Mouse (Mus musculus) intestine, postnatal 0 days (tissue): ENCODE measurements at regions not wholly inside any gene's neighbourhood (a gene's known extent, or its start where the extent isn't known, plus 50 kb on each side); places are given as distances from the start of the nearest gene placed in this dataset.

ENCODE experiments used
- ATAC-seq: fragments of 200-750 bp; cut with Nextera tagmentation; 2 replicates; pipeline ENCODE4 v1.8.0; 2017; ENCODE audit warnings: mild to moderate bottlenecking, moderate TSS enrichment, moderate library complexity
- H3K27ac ChIP-seq: fragments of 300-500 bp; sonication (generic); 2 replicates; pipeline ENCODE4 v1.5.1; 2014; ENCODE audit warnings: mild to moderate bottlenecking, low read depth, low read length, moderate library complexity
- H3K27me3 ChIP-seq: fragments of 300-500 bp; sonication (generic); replicated peaks from 2 replicates; pipeline ENCODE4 v1.6.1; 2014; ENCODE audit warnings: low read length, mixed read lengths; ENCODE audit not compliant: control insufficient read depth, insufficient read depth
- H3K36me3 ChIP-seq: fragments of 300-500 bp; sonication (generic); 2 replicates; pipeline ENCODE4 v1.6.1; 2014; ENCODE audit warnings: mild to moderate bottlenecking, moderate library complexity; ENCODE audit not compliant: control insufficient read depth, insufficient read depth
- H3K4me1 ChIP-seq: fragments of 300-500 bp; sonication (generic); replicated peaks from 2 replicates; pipeline ENCODE4 v1.6.1; 2014; ENCODE audit warnings: antibody characterized with exemption, low read length, mixed read lengths; ENCODE audit not compliant: control insufficient read depth, insufficient read depth
- H3K4me2 ChIP-seq: fragments of 300-500 bp; sonication (generic); replicated peaks from 2 replicates; pipeline ENCODE4 v1.6.1; 2014; ENCODE audit warnings: low read depth, mild to moderate bottlenecking, moderate library complexity
- H3K4me3 ChIP-seq: fragments of 300-500 bp; sonication (generic); 2 replicates; pipeline ENCODE4 v1.5.1; 2014; ENCODE audit warnings: low read depth, low read length
- H3K9ac ChIP-seq: fragments of 300-500 bp; sonication (generic); 2 replicates; pipeline ENCODE4 v1.6.1; 2014; ENCODE audit warnings: mild to moderate bottlenecking, low read depth, low read length
- H3K9me3 ChIP-seq: fragments of 300-500 bp; sonication (generic); 2 replicates; pipeline ENCODE4 v1.6.1; 2016; ENCODE audit warnings: mixed run types; ENCODE audit not compliant: control insufficient read depth
- CTCF ChIP-seq: sonication (generic); IDR thresholded peaks from 2 replicates; pipeline ENCODE4 v1.5.1; 2016; ENCODE audit warnings: low read depth, mild to moderate bottlenecking, control low read depth, antibody characterized with exemption, moderate library complexity
- WGBS: fragments of 180-500 bp; shearing (Covaris S2); extraction: QIAGEN DNeasy Blood & Tissue Kit; methylation state at CpG from one replicate; pipeline ENCODE4 v1.1.7; 2014; 5-methylcytosine and 5-hydroxymethylcytosine counted together

DNA sequence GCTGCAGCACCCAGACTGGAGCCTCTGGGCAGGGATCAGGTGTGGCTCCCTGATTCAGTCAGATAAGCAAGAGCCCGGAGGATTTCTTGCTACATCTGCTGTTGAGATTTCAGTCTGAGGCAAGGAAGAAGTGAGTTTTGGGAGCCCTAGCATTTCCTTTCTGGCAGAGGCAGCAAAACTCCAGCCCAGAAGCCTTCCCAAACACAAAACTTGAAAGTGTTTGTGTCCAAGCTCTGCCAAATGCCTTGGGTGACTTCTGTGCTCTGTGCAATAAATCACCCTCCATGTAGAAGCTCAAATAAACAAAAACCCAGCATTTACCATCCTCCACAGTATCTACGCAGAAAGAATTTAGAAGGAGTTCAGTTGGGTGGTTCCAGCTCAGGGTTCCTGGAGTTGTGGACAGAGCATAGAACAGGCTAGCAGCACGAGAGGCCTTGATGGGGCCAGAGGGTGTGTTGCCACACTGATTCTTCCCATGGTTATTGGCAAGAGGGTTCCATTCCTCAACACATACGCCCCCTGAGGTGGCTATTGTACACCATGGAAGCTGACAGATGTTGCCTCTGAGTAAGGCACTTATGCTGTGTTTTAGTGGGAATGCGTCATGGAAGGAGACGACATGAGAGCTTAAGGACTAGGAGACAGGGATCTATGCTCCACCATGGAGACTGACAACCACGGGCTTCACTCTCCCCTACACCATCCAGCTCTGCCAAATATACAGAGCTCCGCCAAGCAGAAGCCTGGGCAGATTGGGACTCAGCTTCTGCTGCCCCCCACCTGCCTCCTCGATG, 125.1 kb downstream of the Tmem17 start:
- no peak overlapping the region for H3K9ac ChIP-seq
- WGBS = 64% methylated on average over 9 of the region's 9 CpGs
- no peak for TF ChIP-seq CTCF
- no peak overlapping the region for H3K27ac ChIP-seq
- no peaks in the 10 kb centered on the region for H3K9me3 ChIP-seq
- ATAC-seq = no peak
- 0 out of 2 replicates have a peak, but pooled peaks cover 8% of the 10 kb centered on the region for H3K4me1 ChIP-seq
- no peak overlapping the region for H3K4me2 ChIP-seq
- no peaks in the 10 kb centered on the region for H3K27me3 ChIP-seq
- no peak overlapping the region for H3K4me3 ChIP-seq
- H3K36me3 ChIP-seq = no peaks in the 10 kb centered on the region

- H3K27me3 ChIP-seq = no peaks in the 10 kb centered on the region
- H3K27ac ChIP-seq = no peak overlapping the region
- no peaks in the 10 kb centered on the region for H3K4me1 ChIP-seq
- H3K4me2 ChIP-seq = no peak overlapping the region
- no peaks in the 10 kb centered on the region for H3K9me3 ChIP-seq
- no peak overlapping the region for H3K4me3 ChIP-seq
- no peak for ATAC-seq
- no peak for TF ChIP-seq CTCF
- H3K9ac ChIP-seq = no peak overlapping the region
- WGBS = 56% methylated on average over 6 of the region's 6 CpGs
- no peaks in the 10 kb centered on the region for H3K36me3 ChIP-seq
These were observed 126.3 kb downstream of the Tmem17 start for GRCm38 (mm10) chr11:22638171-22638570.

GRCm38 (mm10) chr11:22638700-22639099, 126.8 kb downstream of the Tmem17 start:
- ATAC-seq = no peak
- H3K9ac ChIP-seq = no peak overlapping the region
- H3K36me3 ChIP-seq = no peaks in the 10 kb centered on the region
- no peak overlapping the region for H3K4me3 ChIP-seq
- H3K4me1 ChIP-seq = no peaks in the 10 kb centered on the region
- no peak overlapping the region for H3K4me2 ChIP-seq
- no peaks in the 10 kb centered on the region for H3K9me3 ChIP-seq
- no peaks in the 10 kb centered on the region for H3K27me3 ChIP-seq
- no peak overlapping the region for H3K27ac ChIP-seq
- no peak for TF ChIP-seq CTCF
- 34% methylated on average over 2 of the region's 2 CpGs for WGBS

GRCm38 (mm10) chr11:22640371-22640990, 128.6 kb downstream of the Tmem17 start:
- H3K27ac ChIP-seq = no peak overlapping the region
- H3K4me2 ChIP-seq = no peak overlapping the region
- no peak overlapping the region for H3K9ac ChIP-seq
- H3K36me3 ChIP-seq = no peaks in the 10 kb centered on the region
- no peak for ATAC-seq
- no peaks in the 10 kb centered on the region for H3K4me1 ChIP-seq
- no peak for TF ChIP-seq CTCF
- no peaks in the 10 kb centered on the region for H3K27me3 ChIP-seq
- H3K9me3 ChIP-seq = no peaks in the 10 kb centered on the region
- H3K4me3 ChIP-seq = no peak overlapping the region
- WGBS = 35% methylated on average over 3 of the region's 3 CpGs

DNA sequence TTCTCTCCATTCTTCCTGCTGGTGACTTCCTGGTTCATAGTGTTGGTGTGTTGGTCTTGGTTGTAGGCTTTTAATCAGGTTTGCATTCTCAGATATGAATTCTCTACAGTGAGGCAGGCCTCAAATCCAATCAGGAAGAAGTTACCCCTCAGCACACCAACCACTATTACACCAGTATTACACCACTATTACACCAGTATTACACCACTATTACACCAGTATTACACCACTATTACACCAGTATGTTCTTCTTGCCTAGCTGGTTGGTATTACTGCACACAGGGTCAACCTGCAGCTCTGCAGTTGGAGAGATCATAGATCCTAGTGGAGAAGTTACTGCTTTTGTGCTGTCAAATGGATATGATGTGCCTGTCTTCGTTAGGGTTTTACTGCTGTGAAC, 129.6 kb downstream of the Tmem17 start:
- H3K4me3 ChIP-seq = no peak overlapping the region
- H3K27me3 ChIP-seq = no peaks in the 10 kb centered on the region
- WGBS = 100% methylated on average over 1 of the region's 1 CpGs
- ATAC-seq = no peak
- H3K4me1 ChIP-seq = no peaks in the 10 kb centered on the region
- H3K27ac ChIP-seq = no peak overlapping the region
- no peak overlapping the region for H3K4me2 ChIP-seq
- no peaks in the 10 kb centered on the region for H3K9me3 ChIP-seq
- TF ChIP-seq CTCF = no peak
- no peaks in the 10 kb centered on the region for H3K36me3 ChIP-seq
- no peak overlapping the region for H3K9ac ChIP-seq

- H3K4me1 ChIP-seq = no peaks in the 10 kb centered on the region
- ATAC-seq = peak; percentile 41; the same call in 1 of the 2 replicates
- no peak overlapping the region for H3K27ac ChIP-seq
- no peaks in the 10 kb centered on the region for H3K27me3 ChIP-seq
- H3K4me3 ChIP-seq = no peak overlapping the region
- 40% methylated on average over 3 of the region's 3 CpGs for WGBS
- no peaks in the 10 kb centered on the region for H3K9me3 ChIP-seq
- H3K36me3 ChIP-seq = no peaks in the 10 kb centered on the region
- no peak overlapping the region for H3K9ac ChIP-seq
- no peak for TF ChIP-seq CTCF
- no peak overlapping the region for H3K4me2 ChIP-seq
These were observed 132.2 kb downstream of the Tmem17 start for GRCm38 (mm10) chr11:22644010-22644625.
